Mouse (Mus musculus) T-cell, adult 66 days (primary cell): ENCODE measurements around the gene Pmf1. TPM values are rescaled to one million over a fixed set of nuclear protein-coding genes. Genes with fewer than 3 reads are reported as not detected.

Experiments used
- total RNA-seq, 2 experiments: library from RNA; stranded (reverse); gene quantifications; 3 replicates in 1 of 2; 4 replicates in 1 of 2; pipeline ENCODE4 v1.2.4; 2023

Gene Pmf1
- 10 to 100 TPM; 35.0 to 39.0 TPM for total RNA-seq

DNA sequence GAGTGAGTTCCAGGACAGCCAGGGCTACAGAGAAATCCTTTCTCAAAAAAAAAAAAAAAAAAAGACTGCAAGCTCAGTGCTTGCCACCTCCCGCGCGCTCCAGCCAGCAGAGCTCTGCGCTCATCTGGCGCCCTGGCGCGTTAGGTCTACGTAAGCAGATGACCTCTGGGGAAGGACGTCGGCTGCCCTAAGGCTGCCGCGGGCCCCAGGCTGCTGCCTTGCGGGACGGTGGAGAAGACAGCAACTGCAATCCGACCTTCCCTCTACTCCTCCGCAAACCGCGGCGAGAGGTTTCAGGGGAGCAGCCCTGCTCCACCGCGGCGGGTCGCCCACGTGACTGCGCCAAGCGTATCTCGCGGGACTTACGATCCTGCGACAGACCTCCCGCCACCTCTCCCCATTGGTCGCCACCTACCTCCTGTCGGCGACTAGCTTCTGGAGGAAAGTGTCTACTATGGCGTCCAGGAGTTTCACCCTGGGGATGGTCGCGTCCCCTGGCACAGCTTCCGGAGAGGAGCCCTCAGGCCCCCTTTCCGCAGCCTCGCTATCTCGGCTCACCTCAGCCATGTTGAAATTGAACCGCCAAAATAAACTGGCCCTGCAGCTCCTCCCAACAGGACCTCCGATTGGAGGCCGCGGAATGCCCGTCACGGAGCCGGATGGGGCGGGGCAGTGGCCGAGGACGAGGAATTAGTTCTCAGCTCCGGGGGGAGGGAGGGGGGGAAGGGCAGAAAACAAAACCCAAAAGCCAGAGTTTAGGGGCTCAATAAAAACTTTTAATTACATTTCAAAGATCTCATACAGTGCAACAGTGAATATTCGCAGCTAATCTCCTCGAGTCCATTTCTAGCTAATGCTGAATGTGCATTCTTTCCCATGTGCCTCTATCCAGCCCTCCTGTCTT is at the start of gene Pmf1:
Pmf1 (minus strand) TSS at position 591 of the 904 bp plus-strand sequence.

GRCm38 (mm10) chr3:88424605-88425329 is 14.6 kb upstream of the Pmf1 start, which contains the start of gene Slc25a44:
Gene Slc25a44 (minus strand): TSS chr3:88425139.

GRCm38 (mm10) chr3:88384364-88384763 is 25.8 kb downstream of the Pmf1 start, which contains the start of gene Bglap:
Gene Bglap (minus strand): TSS chr3:88384464.

GRCm38 (mm10) chr3:88378599-88378998 is 31.5 kb downstream of the Pmf1 start, which contains the start of gene Bglap2:
Gene Bglap2 (minus strand): TSS chr3:88378699.

DNA sequence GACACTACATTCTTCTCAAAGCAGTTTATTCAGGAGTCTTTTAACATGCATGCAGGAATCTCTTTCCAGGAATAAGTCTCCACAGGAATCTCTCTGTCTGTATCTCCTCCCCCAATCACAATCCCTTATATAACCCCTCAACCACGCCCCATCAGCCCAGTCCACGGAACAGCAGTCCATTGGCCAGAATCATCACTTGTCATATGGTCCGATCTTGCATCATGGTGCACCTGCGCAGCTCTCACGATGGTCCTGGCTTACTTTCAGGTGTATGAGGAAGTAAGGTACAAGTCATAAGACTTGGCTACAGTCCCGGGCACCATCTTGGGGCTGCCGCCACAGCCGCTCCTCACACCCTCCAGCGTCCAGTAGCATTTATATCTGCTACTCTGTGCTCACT is 37.5 kb downstream of the Pmf1 start, which contains the start of gene Bglap3:
Bglap3 (minus strand) TSS at position 101 of the 400 bp plus-strand sequence.

GRCm38 (mm10) chr3:88364337-88364736 is 45.8 kb downstream of the Pmf1 start, which contains the start of gene Paqr6:
Gene Paqr6 (plus strand): TSS chr3:88364584.

Other genes with a start within 250 kb of the Pmf1 start
- not detected for gene Rhbg, start 155.6 kb downstream of the Pmf1 start, total RNA-seq
- gene Gm38392, start 123.1 kb downstream of the Pmf1 start, total RNA-seq, result not detected
- 1 to 10 TPM; 5.4 to 7.0 TPM for gene Tsacc, start 113.3 kb downstream of the Pmf1 start, total RNA-seq
- 100 to 1,000 TPM; 193 to 228 TPM for gene Cct3, start 113.2 kb downstream of the Pmf1 start, total RNA-seq
- 100 to 1,000 TPM; 118 to 124 TPM for gene Glmp, start 85.3 kb downstream of the Pmf1 start, total RNA-seq
- gene Tmem79, start 74.2 kb downstream of the Pmf1 start, total RNA-seq, result 1 to 10 TPM in 1 of 2 experiments, not detected in 1; 1.4 TPM
- gene Smg5, start 74.1 kb downstream of the Pmf1 start, total RNA-seq, result 100 to 1,000 TPM; 129 to 142 TPM
- gene Paqr6, start 45.7 kb downstream of the Pmf1 start, total RNA-seq, result 1 to 10 TPM; 4.3 to 5.6 TPM
- gene Bglap3, start 37.6 kb downstream of the Pmf1 start, total RNA-seq, result not detected
- not detected for gene Bglap2, start 31.6 kb downstream of the Pmf1 start, total RNA-seq
- gene Bglap, start 25.9 kb downstream of the Pmf1 start, total RNA-seq, result not detected
- gene Slc25a44, start 14.8 kb upstream of the Pmf1 start, total RNA-seq, result 10 to 100 TPM; 15.6 to 16.2 TPM
- gene Sema4a, start 50.9 kb upstream of the Pmf1 start, total RNA-seq, result 100 to 1,000 TPM; 119 to 140 TPM
- gene Lmna, start 99.6 kb upstream of the Pmf1 start, total RNA-seq, result 1 to 10 TPM; 3.8 to 6.3 TPM
- gene Mex3a, start 122.1 kb upstream of the Pmf1 start, total RNA-seq, result 1 to 10 TPM; 3.1 to 3.2 TPM
- gene Rab25, start 138.0 kb upstream of the Pmf1 start, total RNA-seq, result 1 to 10 TPM in 1 of 2 experiments, not detected in 1; 1.3 TPM
- gene Lamtor2, start 142.7 kb upstream of the Pmf1 start, total RNA-seq, result 10 to 100 TPM; 86.4 to 87.7 TPM
- gene Ubqln4, start 143.4 kb upstream of the Pmf1 start, total RNA-seq, result 10 to 100 TPM; 54.5 to 55.8 TPM
- 10 to 100 TPM; 68.8 to 75.7 TPM for gene Ssr2, start 165.5 kb upstream of the Pmf1 start, total RNA-seq
- 100 to 1,000 TPM; 181 to 203 TPM for gene Arhgef2, start 195.6 kb upstream of the Pmf1 start, total RNA-seq
- gene Rxfp4, start 242.8 kb upstream of the Pmf1 start, total RNA-seq, result not detected